Mouse (Mus musculus) liver, embryonic 11.5 days (tissue): ENCODE data around the gene Asic2. TPM values are rescaled to one million over a fixed set of nuclear protein-coding genes. Genes with fewer than 3 reads are reported as not detected.

Experiments used
- ATAC-seq: fragments of 200-750 bp; cut with Nextera tagmentation; replicated peaks from 2 replicates; pipeline ENCODE4 v1.8.0; 2017; ENCODE audit warnings: moderate number of reproducible peaks, mild to moderate bottlenecking, moderate TSS enrichment, moderate library complexity; ENCODE audit not compliant: low FRiP score
- DNase-seq: peaks from one replicate; pipeline ENCODE4 v3.0.0-alpha.2; 2017; ENCODE audit warnings: low spot score
- H3K27ac ChIP-seq: fragments of 300-500 bp; sonication (generic); 2 replicates; pipeline ENCODE4 v1.5.1; 2014; ENCODE audit warnings: mild to moderate bottlenecking, low read depth, low read length, control low read depth
- H3K27me3 ChIP-seq: fragments of 300-500 bp; sonication (generic); replicated peaks from 2 replicates; pipeline ENCODE4 v1.6.1; 2014; ENCODE audit warnings: low read length, mixed read lengths; ENCODE audit not compliant: control insufficient read depth, insufficient read depth
- H3K36me3 ChIP-seq: fragments of 300-500 bp; sonication (generic); 2 replicates; pipeline ENCODE4 v1.6.1; 2014; ENCODE audit warnings: mild to moderate bottlenecking, low read length, moderate library complexity, mixed read lengths; ENCODE audit not compliant: control insufficient read depth, insufficient read depth
- H3K4me1 ChIP-seq: fragments of 300-500 bp; sonication (generic); replicated peaks from 2 replicates; pipeline ENCODE4 v1.6.1; 2014; ENCODE audit warnings: low read length, mixed read lengths; ENCODE audit not compliant: control insufficient read depth, insufficient read depth
- H3K4me2 ChIP-seq: fragments of 300-500 bp; sonication (generic); 2 replicates; pipeline ENCODE4 v1.6.1; 2014; ENCODE audit warnings: mild to moderate bottlenecking, control low read depth, moderate library complexity
- H3K4me3 ChIP-seq: fragments of 300-500 bp; sonication (generic); 2 replicates; pipeline ENCODE4 v1.5.1; 2014; ENCODE audit warnings: low read depth, low read length, control low read depth
- H3K9ac ChIP-seq: fragments of 300-500 bp; sonication (generic); 2 replicates; pipeline ENCODE4 v1.6.1; 2014; ENCODE audit warnings: low read depth, low read length, control low read depth
- H3K9me3 ChIP-seq: fragments of 300-500 bp; sonication (generic); 2 replicates; pipeline ENCODE4 v1.6.1; 2016; ENCODE audit warnings: low read length, inconsistent platforms, mixed read lengths; ENCODE audit not compliant: control insufficient read depth
- WGBS: fragments of 180-500 bp; shearing (Covaris S2); extraction: QIAGEN DNeasy Blood & Tissue Kit; methylation state at CpG from one replicate; pipeline ENCODE4 v1.1.7; 2014; 5-methylcytosine and 5-hydroxymethylcytosine counted together
- polyA plus RNA-seq: library from polyadenylated mRNA; unstranded; fragments of >200 nt; fragmentation: Nextera tagmentation; extraction: Ambion mirVana; gene quantifications from 2 replicates; pipeline ENCODE4 v1.2.1, GENCODE M21; 2014

The Asic2 gene
- polyA plus RNA-seq, 1 experiment from 2014 or later, result 0.27 TPM

DNA sequence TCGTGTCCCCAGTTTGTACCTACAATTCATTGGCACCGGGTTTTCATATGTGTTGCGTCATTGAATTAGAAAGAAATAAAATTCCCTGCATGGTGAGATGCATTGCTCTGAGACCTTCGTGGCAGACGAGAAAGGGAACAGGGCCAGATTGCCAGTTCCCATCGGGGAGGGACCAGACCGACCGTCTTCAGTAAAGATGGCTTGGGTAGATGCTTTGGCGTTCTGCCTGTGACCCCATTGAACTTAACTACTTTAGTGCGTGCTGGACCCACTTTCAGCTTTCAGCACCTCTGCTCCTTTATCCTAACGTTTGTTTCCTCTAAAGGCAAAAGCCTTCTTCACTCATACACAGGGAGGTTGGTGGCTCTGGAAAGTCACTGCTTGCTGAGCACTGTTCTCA lies 902.9 kb downstream of the Asic2 start:
- no peaks in the 10 kb centered on the region for H3K36me3 ChIP-seq
- no peak overlapping the region for H3K4me2 ChIP-seq
- DNase-seq (no peak), ATAC-seq (no peak)
- no peak overlapping the region for H3K9ac ChIP-seq
- H3K27me3 ChIP-seq, result no peaks in the 10 kb centered on the region
- no peak overlapping the region for H3K4me3 ChIP-seq
- H3K9me3 ChIP-seq, result no peaks in the 10 kb centered on the region
- no peak overlapping the region for H3K27ac ChIP-seq
- 81% methylated on average over 11 of the region's 11 CpGs for WGBS
- H3K4me1 ChIP-seq, result no peaks in the 10 kb centered on the region

DNA sequence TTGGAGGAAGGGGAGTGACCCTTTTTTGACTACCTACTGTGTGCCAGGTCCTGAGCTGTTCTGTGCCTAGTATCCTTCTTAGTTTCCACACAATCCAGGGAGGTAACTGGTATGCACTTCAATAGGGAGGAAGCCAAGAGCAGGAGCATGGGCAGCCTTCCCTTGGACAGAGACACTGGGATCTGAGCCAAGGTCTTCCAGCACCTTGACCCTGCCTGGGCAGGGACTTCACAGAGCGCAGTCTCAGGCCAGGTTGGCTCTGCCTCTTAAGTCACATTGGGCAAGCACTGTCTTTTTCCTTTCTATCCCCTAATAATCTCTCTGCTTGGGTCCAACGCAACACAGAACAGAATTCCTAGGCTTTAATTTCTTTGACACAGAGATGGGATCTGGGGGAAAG lies 904.3 kb downstream of the Asic2 start:
- H3K4me3 ChIP-seq, result no peak overlapping the region
- H3K9me3 ChIP-seq, result no peaks in the 10 kb centered on the region
- no peaks in the 10 kb centered on the region for H3K27me3 ChIP-seq
- DNase-seq (no peak), ATAC-seq (no peak)
- no peak overlapping the region for H3K27ac ChIP-seq
- H3K4me1 ChIP-seq, result no peaks in the 10 kb centered on the region
- no peak overlapping the region for H3K4me2 ChIP-seq
- no peak overlapping the region for H3K9ac ChIP-seq
- no peaks in the 10 kb centered on the region for H3K36me3 ChIP-seq
- WGBS, result 95% methylated on average over 2 of the region's 2 CpGs

DNA sequence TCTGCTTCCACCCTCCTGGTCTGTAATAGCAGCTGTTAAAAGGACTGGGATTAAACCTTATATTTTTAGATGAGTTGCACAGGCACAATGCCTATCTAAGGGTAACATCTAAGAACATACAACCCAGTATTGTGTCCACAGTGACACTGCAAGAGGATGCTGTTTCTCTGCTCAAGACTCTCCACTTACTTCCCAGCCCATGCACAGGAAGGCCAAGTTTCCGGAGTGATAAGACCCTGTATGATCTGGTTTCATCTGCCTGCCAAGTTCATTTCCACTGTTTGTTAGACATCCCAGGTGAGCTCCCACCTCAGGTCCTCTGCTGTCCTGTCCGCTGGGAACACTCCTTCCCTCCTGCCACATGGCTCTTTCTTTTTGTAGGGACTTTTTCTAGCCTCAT lies 908.2 kb downstream of the Asic2 start:
- no peak for DNase-seq

DNA sequence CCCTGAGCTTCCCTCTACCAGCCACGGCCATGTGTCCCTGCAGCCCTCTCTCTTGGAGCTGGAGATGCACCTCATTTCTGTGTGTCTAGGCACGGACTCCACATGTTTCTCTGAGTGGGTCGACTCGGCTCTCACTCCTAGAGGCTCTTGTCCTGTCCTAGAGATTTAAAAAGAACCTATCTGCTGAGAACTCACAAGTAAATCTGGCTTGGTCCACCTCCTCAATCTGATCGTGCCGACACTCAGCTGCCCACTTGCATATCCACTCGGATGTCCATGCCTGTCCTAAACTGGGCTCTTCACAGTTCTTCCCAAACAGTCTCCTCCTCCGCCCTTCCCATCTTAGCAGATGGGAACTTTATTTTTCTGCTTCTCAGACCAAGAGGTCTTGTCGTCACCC lies 908.7 kb downstream of the Asic2 start:
- H3K27me3 ChIP-seq, result no peaks in the 10 kb centered on the region
- no peak overlapping the region for H3K9ac ChIP-seq
- no peaks in the 10 kb centered on the region for H3K36me3 ChIP-seq
- H3K4me1 ChIP-seq, result no peaks in the 10 kb centered on the region
- DNase-seq (no peak), ATAC-seq (no peak)
- H3K27ac ChIP-seq, result no peak overlapping the region
- H3K4me2 ChIP-seq, result no peak overlapping the region
- 77% methylated on average over 9 of the region's 9 CpGs for WGBS
- H3K4me3 ChIP-seq, result no peak overlapping the region
- H3K9me3 ChIP-seq, result no peaks in the 10 kb centered on the region

More for the DNA sequence above, 908.2 kb downstream of the Asic2 start:
- H3K9ac ChIP-seq, result no peak overlapping the region
- 71% methylated on average over 2 of the region's 2 CpGs for WGBS
- H3K4me3 ChIP-seq, result no peak overlapping the region
- no peaks in the 10 kb centered on the region for H3K4me1 ChIP-seq
- no peak overlapping the region for H3K4me2 ChIP-seq
- no peaks in the 10 kb centered on the region for H3K27me3 ChIP-seq
- ATAC-seq, result no peak
- H3K9me3 ChIP-seq, result no peaks in the 10 kb centered on the region
- H3K27ac ChIP-seq, result no peak overlapping the region
- no peaks in the 10 kb centered on the region for H3K36me3 ChIP-seq

DNA sequence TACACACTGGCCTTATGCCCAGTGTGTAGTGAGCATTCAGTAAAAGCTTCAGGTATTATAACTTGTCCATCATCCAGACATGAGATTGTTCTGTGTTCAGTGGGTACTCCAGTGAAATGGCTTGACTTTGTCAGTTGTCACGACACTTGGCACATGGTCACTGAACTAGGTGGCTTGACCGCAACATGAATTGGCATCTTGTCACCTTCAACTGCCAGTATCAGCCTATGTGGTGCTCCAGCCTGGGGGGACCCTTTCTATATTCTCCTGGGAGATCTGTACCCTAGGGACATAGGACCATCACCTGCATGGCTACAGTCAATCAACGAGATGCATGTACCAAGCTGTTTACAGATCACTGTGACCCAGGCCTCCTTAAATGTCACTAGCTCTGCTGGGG lies 910.8 kb downstream of the Asic2 start:
- Histone ChIP-seq H3K9ac (no peak overlapping the region), H3K27ac (no peak overlapping the region), H3K4me2 (no peak overlapping the region), H3K36me3 (no peaks in the 10 kb centered on the region), H3K27me3 (no peaks in the 10 kb centered on the region), H3K9me3 (no peaks in the 10 kb centered on the region), H3K4me3 (no peak overlapping the region), H3K4me1 (no peaks in the 10 kb centered on the region)
- ATAC-seq (no peak), DNase-seq (no peak)
- 88% methylated on average over 3 of the region's 3 CpGs for WGBS

DNA sequence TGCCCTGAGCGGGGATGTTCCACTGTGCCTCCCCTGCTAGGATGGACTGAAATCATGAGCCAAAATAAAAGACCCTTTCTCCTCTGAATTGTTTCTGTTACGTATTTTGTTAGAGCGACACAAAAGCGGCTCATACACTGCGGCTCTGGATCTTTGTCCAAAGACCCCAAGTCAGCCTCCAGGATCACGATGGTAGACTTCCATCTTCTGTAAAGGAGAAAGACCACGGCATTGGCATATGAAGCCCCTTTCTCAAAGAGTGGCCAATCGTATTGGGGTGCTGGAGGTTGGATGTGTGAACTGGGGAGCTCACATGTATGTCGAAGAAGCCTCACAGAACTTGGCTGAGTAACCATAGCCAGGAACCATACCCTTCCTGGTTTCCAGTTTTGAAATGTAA lies 911.5 kb downstream of the Asic2 start:
- Histone ChIP-seq H3K9ac (no peak overlapping the region), H3K27me3 (no peaks in the 10 kb centered on the region), H3K4me2 (no peak overlapping the region), H3K9me3 (no peaks in the 10 kb centered on the region), H3K36me3 (no peaks in the 10 kb centered on the region), H3K27ac (no peak overlapping the region), H3K4me1 (no peaks in the 10 kb centered on the region), H3K4me3 (no peak overlapping the region)
- DNase-seq (no peak), ATAC-seq (no peak)
- WGBS, result 90% methylated on average over 9 of the region's 9 CpGs

DNA sequence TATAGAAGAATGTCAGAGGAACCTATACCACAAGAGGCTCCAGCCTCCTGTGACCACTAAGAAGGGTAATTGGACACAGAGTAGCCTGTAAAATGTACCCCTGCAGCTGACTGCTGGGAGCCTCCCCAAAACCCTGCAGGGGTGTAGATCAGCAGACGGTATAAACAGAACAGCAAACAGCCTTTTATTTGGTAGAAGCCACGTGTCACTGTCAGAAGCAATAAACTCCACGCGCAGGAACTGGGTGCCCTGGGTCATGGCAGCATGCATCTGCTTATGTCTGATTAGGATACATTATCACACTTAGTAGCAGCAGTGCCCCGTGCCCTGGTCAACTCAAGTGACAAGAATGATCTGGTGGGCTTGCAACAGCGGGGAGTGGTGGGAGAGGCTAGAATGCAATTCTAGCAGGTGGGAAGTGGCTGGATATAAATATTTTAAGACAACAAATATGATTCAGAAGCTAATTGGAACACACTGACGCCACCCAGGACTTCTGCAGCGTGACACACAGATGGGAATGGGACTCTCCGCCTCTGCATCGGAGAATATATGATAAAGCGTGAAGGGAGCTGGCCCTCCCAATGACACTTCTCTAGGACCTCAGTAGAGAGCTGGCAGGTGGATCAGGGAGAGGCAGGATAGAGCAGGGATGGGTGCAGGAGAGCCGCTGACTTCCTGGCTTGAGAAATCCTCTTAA lies 912.7 kb downstream of the Asic2 start:
- DNase-seq (no peak), ATAC-seq (no peak)
- H3K27ac ChIP-seq, result no peak overlapping the region
- no peak overlapping the region for H3K4me3 ChIP-seq
- H3K9me3 ChIP-seq, result no peaks in the 10 kb centered on the region
- H3K36me3 ChIP-seq, result no peaks in the 10 kb centered on the region
- H3K4me2 ChIP-seq, result no peak overlapping the region
- no peaks in the 10 kb centered on the region for H3K27me3 ChIP-seq
- H3K9ac ChIP-seq, result no peak overlapping the region
- no peaks in the 10 kb centered on the region for H3K4me1 ChIP-seq
- 61% methylated on average over 12 of the region's 12 CpGs for WGBS

DNA sequence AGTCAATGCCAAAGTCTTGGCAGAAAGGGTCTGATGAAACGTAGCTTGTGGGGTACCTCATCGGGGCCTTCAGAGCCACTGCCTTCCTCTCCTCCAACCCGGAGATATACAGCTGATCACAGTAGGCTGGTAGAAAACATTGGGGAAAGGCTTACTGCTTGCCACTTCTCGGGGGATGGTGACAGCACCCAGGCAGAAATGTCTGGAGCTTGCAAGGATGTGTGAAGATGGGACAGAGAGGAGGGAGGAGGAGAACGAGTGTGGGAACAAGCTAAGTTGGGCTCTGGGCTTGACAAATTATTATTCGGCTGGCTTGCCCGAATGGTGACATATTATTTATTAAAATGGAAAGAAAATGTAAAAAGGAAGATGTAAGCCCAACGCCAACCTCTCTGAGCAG lies 914.4 kb downstream of the Asic2 start:
- H3K36me3 ChIP-seq, result no peaks in the 10 kb centered on the region
- 79% methylated on average over 8 of the region's 8 CpGs for WGBS
- no peaks in the 10 kb centered on the region for H3K4me1 ChIP-seq
- H3K9ac ChIP-seq, result no peak overlapping the region
- H3K27ac ChIP-seq, result no peak overlapping the region
- ATAC-seq, result no peak
- no peak overlapping the region for H3K4me2 ChIP-seq
- no peak for DNase-seq
- H3K4me3 ChIP-seq, result no peak overlapping the region
- H3K27me3 ChIP-seq, result no peaks in the 10 kb centered on the region
- H3K9me3 ChIP-seq, result no peaks in the 10 kb centered on the region

DNA sequence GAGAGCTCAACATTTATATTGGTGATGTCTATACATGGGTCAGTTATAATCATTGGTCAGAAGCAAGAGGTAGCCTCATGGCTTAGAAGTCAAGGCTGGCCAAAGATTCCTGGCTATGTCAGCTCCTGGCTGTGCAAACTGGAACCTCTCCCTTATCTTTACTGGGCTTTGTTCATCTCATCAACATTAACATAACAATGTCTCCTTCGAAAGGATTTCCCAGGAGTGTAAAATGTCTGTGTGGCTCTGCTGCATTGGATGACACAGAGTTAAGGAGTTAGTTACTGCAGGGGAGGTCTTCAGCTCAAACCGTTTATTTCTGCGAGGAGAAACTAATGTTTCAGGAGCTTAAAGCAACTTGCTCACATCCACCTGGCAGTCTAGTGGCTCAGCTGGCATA lies 926.6 kb downstream of the Asic2 start:
- Histone ChIP-seq H3K4me2 (no peak overlapping the region), H3K9me3 (no peaks in the 10 kb centered on the region), H3K27me3 (no peaks in the 10 kb centered on the region), H3K4me1 (no peaks in the 10 kb centered on the region), H3K27ac (no peak overlapping the region), H3K4me3 (no peak overlapping the region), H3K36me3 (no peaks in the 10 kb centered on the region), H3K9ac (no peak overlapping the region)
- WGBS, result 68% methylated on average over 3 of the region's 3 CpGs
- DNase-seq (no peak), ATAC-seq (no peak)
